Mouse (Mus musculus) E14TG2a.4 (cell line): ENCODE measurements around the gene Akap2.

Source experiments
- CTCF ChIP-seq: conservative IDR thresholded peaks from 2 replicates; pipeline ENCODE4 v1.5.1; 2014; ENCODE audit warnings: low read length
- NANOG ChIP-seq: IDR thresholded peaks from 2 replicates; pipeline ENCODE4 v1.6.1; 2014; ENCODE audit warnings: borderline replicate concordance, low read length, mixed read lengths
- POU5F1 ChIP-seq: IDR thresholded peaks from 2 replicates; pipeline ENCODE4 v1.6.1; 2014; ENCODE audit warnings: low read length, borderline replicate concordance

- TF ChIP-seq CTCF (no peak), POU5F1 (no peak), NANOG (no peak)
Measured at GRCm38 (mm10) chr4:57884511-57884910, 167.1 kb downstream of the Akap2 start.
